Comparison of ENCODE assay signal across 9 mouse cellular contexts in the genomic region with DNA sequence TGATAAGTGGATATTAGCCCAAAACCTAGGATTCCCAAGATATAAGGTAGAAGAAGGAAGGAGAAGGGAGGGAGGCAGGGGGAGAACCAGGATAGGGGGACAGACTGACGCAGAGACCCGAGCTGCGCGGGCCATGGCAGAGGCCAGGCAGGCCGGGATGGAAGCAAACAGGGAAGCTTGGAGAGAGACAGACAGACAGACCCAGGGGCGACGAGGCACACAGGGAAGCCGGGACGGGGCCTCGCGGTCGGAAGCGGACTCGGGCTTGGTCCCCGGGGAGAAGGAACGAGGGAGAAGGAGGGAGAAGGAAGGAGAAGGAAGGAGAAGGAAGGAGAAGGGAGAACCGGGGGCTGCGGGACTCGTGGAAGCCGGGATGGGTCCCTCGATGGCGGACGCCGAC. TPM values are rescaled to one million over a fixed set of nuclear protein-coding genes. Genes with fewer than 3 reads are reported as not detected.
A peak's percentile ranks its signal among the peaks of the same experiment; 100 is the strongest.
DNase-seq lines count a peak whose midpoint lies in the region; ATAC-seq lines count a peak whose summit lies in the region.
"Not testable (repeated sequence)": the region's sequence is repeated elsewhere in the genome, so short reads cannot be mapped to it uniquely, and the experiment has no call there.
"Had no signal": no experiment of that assay in that cellular context is flagged by ENCODE, and none has a peak within 500 bp of the region (broad histone marks: within the 10 kb centered on the region; RNA-seq: fewer than 3 reads in every experiment).

No protein-coding gene starts in this region.

- H3K27ac ChIP-seq in embryonic facial prominence, embryonic 13.5 days = peak overlapping the region; percentile 28
- not testable (repeated sequence) for H3K27ac ChIP-seq in heart, embryonic 12.5 days (ENCODE audit: poor library complexity, severe bottlenecking)
- H3K27ac ChIP-seq in limb, embryonic 15.5 days = peak overlapping the region; percentile 33
- peak overlapping the region; percentile 4 for H3K27ac ChIP-seq in midbrain, embryonic 10.5 days (replicated peaks)

- ATAC-seq in embryonic facial prominence, embryonic 13.5 days (ENCODE audit: insufficient number of reproducible peaks, insufficient read depth, low FRiP score, low TSS enrichment, low read depth) = peak; percentile 50; the same call in 1 of the 2 replicates
- ATAC-seq in heart, embryonic 12.5 days (ENCODE audit: insufficient number of reproducible peaks, low FRiP score); limb, embryonic 15.5 days (ENCODE audit: insufficient number of reproducible peaks, low FRiP score, low TSS enrichment, low read depth): not testable (repeated sequence)

- WGBS in embryonic facial prominence, embryonic 13.5 days = 46% methylated on average over 24 of the region's 24 CpGs
- WGBS in heart, embryonic 12.5 days = 55% methylated on average over 24 of the region's 24 CpGs
- 45% methylated on average over 24 of the region's 24 CpGs for WGBS in limb, embryonic 15.5 days
- 53% methylated on average over 24 of the region's 24 CpGs for WGBS in midbrain, embryonic 10.5 days

- H3K9ac ChIP-seq in embryonic facial prominence, embryonic 13.5 days = peak overlapping the region; percentile 2
- 0 out of 2 replicates have a peak overlapping the region, but pooled peaks have one; percentile 0 for H3K9ac ChIP-seq in heart, embryonic 12.5 days
- peak overlapping the region; percentile 0; the same call in 1 of the 2 replicates for H3K9ac ChIP-seq in limb, embryonic 15.5 days

- H3K9me3 ChIP-seq in embryonic facial prominence, embryonic 13.5 days; heart, embryonic 12.5 days (replicated peaks); limb, embryonic 15.5 days; midbrain, embryonic 10.5 days (replicated peaks): not testable (repeated sequence)

- peak; percentile 29 for DNase-seq in adrenal gland, adult 8-10 months
- peak; percentile 39 for DNase-seq in kidney, adult 11 months
- peak; percentile 60 for DNase-seq in midbrain, embryonic 10.5 days (ENCODE audit: low spot score)
- peak; percentile 84 for DNase-seq in retina, postnatal 1 day

- H3K27me3 ChIP-seq in embryonic facial prominence, embryonic 13.5 days; heart, embryonic 12.5 days (replicated peaks); limb, embryonic 15.5 days; midbrain, embryonic 10.5 days (ENCODE audit: low read depth, poor library complexity, severe bottlenecking): not testable (repeated sequence)

- peak overlapping the region; percentile 37 for H3K4me2 ChIP-seq in embryonic facial prominence, embryonic 13.5 days
- peak overlapping the region; percentile 22 for H3K4me2 ChIP-seq in heart, embryonic 12.5 days
- H3K4me2 ChIP-seq in limb, embryonic 15.5 days = peak overlapping the region; percentile 23

- H3K4me1 ChIP-seq in embryonic facial prominence, embryonic 13.5 days; heart, embryonic 12.5 days (replicated peaks); limb, embryonic 15.5 days; midbrain, embryonic 10.5 days: not testable (repeated sequence)

- peak overlapping the region; percentile 35 for H3K4me3 ChIP-seq in embryonic facial prominence, embryonic 13.5 days
- peak overlapping the region; percentile 31 for H3K4me3 ChIP-seq in heart, embryonic 12.5 days
- H3K4me3 ChIP-seq in limb, embryonic 15.5 days = peak overlapping the region; percentile 32
- H3K4me3 ChIP-seq in midbrain, embryonic 10.5 days = peak overlapping the region; percentile 39

- H3K36me3 ChIP-seq in embryonic facial prominence, embryonic 13.5 days; heart, embryonic 12.5 days; limb, embryonic 15.5 days; midbrain, embryonic 10.5 days: not testable (repeated sequence)

RNA-seq across cellular contexts. Expression of a gene that starts 0.5 kb away (rescaled TPM):
- 1 to 10 TPM; 4.1 to 7.9 (median 5.3) TPM for total RNA-seq in adrenal gland, adult 8-10 months (2022)
- 3.3 and 7.6 TPM in 2 replicates for polyA plus RNA-seq in embryonic facial prominence, embryonic 13.5 days (2015; fragmentation: Nextera tagmentation; extraction: Ambion mirVana)
- polyA plus RNA-seq in heart, embryonic 12.5 days (2016; fragmentation: Nextera tagmentation; extraction: Ambion mirVana) = 1.4 and 2.6 TPM in 2 replicates
- 4.4 and 4.6 TPM in 2 replicates for polyA plus RNA-seq in limb, embryonic 15.5 days (2015; fragmentation: Nextera tagmentation; extraction: Ambion mirVana)
- 1.5 and 2.0 TPM in 2 replicates for polyA plus RNA-seq in midbrain, embryonic 10.5 days (2016; fragmentation: Nextera tagmentation; extraction: Ambion mirVana)

RNA-seq across cellular contexts. Expression of a gene that starts 23.1 kb away (rescaled TPM):
- total RNA-seq in adrenal gland, adult 8-10 months (2022) = 10 to 100 TPM; 62.5 to 81.8 (median 73.6) TPM
- polyA plus RNA-seq in embryonic facial prominence, embryonic 13.5 days (2015; fragmentation: Nextera tagmentation; extraction: Ambion mirVana) = 44.1 and 49.8 TPM in 2 replicates
- polyA plus RNA-seq in heart, embryonic 12.5 days (2016; fragmentation: Nextera tagmentation; extraction: Ambion mirVana) = 44.6 and 45.7 TPM in 2 replicates
- 56.4 and 57.0 TPM in 2 replicates for polyA plus RNA-seq in limb, embryonic 15.5 days (2015; fragmentation: Nextera tagmentation; extraction: Ambion mirVana)
- 42.7 and 56.4 TPM in 2 replicates for polyA plus RNA-seq in midbrain, embryonic 10.5 days (2016; fragmentation: Nextera tagmentation; extraction: Ambion mirVana)

RNA-seq across cellular contexts. Expression of a gene that starts 30.4 kb away (rescaled TPM):
- 1 to 10 TPM; 1.0 to 1.7 (median 1.4) TPM for total RNA-seq in adrenal gland, adult 8-10 months (2022)
- 1.7 and 1.8 TPM in 2 replicates for polyA plus RNA-seq in embryonic facial prominence, embryonic 13.5 days (2015; fragmentation: Nextera tagmentation; extraction: Ambion mirVana)
- 0.08 and 0.24 TPM in 2 replicates for polyA plus RNA-seq in heart, embryonic 12.5 days (2016; fragmentation: Nextera tagmentation; extraction: Ambion mirVana)
- 0.38 and 1.4 TPM in 2 replicates for polyA plus RNA-seq in limb, embryonic 15.5 days (2015; fragmentation: Nextera tagmentation; extraction: Ambion mirVana)
- 0.28 and 0.65 TPM in 2 replicates for polyA plus RNA-seq in midbrain, embryonic 10.5 days (2016; fragmentation: Nextera tagmentation; extraction: Ambion mirVana)

RNA-seq across cellular contexts. Expression of a gene that starts 59.9 kb away (rescaled TPM):
- under 1 TPM; 0.22 to 0.31 (median 0.26) TPM for total RNA-seq in adrenal gland, adult 8-10 months (2022)
- polyA plus RNA-seq in embryonic facial prominence, embryonic 13.5 days (2015; fragmentation: Nextera tagmentation; extraction: Ambion mirVana) = 0.04 TPM in 1 of 2 replicates, not detected in the other
- polyA plus RNA-seq in heart, embryonic 12.5 days (2016; fragmentation: Nextera tagmentation; extraction: Ambion mirVana) = not detected in 2 replicates
- polyA plus RNA-seq in limb, embryonic 15.5 days (2015; fragmentation: Nextera tagmentation; extraction: Ambion mirVana) = 0.04 TPM in 1 of 2 replicates, not detected in the other
- not detected in 2 replicates for polyA plus RNA-seq in midbrain, embryonic 10.5 days (2016; fragmentation: Nextera tagmentation; extraction: Ambion mirVana)
- total RNA-seq: heart, postnatal 36 days; left cerebral cortex, postnatal 36 days had no signal

Comparison
In these comparisons a context has a peak if more than half of its experiments do, and no peak if none do; other contexts are left out.
1. DNase-seq: peak in every context shown above with its lines; median percentile 84 in retina, postnatal 1 day; 60 in midbrain, embryonic 10.5 days; 39 in kidney, adult 11 months; 29 in adrenal gland, adult 8-10 months.